Mouse (Mus musculus) intestine, embryonic 14.5 days (tissue): ENCODE measurements at regions not wholly inside any gene's neighbourhood (a gene's known extent, or its start where the extent isn't known, plus 50 kb on each side); places are given as distances from the start of the nearest gene placed in this dataset.

Experiments
- ATAC-seq: fragments of 200-750 bp; cut with Nextera tagmentation; replicated peaks from 2 replicates; pipeline ENCODE4 v1.8.0; 2017; ENCODE audit warnings: low read depth, moderate number of reproducible peaks, moderate TSS enrichment, moderate library complexity; ENCODE audit not compliant: low FRiP score, low TSS enrichment
- DNase-seq: peaks from one replicate; pipeline ENCODE4 v3.0.0-alpha.2; 2018; ENCODE audit warnings: low spot score
- H3K27ac ChIP-seq: fragments of 300-500 bp; sonication (generic); 2 replicates; pipeline ENCODE4 v1.5.1; 2014; ENCODE audit warnings: low read depth, mild to moderate bottlenecking, control low read depth
- H3K27me3 ChIP-seq: fragments of 300-500 bp; sonication (generic); replicated peaks from 2 replicates; pipeline ENCODE4 v1.6.1; 2014; ENCODE audit warnings: low read length, control low read depth; ENCODE audit not compliant: control insufficient read depth, insufficient read depth
- H3K36me3 ChIP-seq: fragments of 300-500 bp; sonication (generic); 2 replicates; pipeline ENCODE4 v1.6.1; 2014; ENCODE audit warnings: low read length, control low read depth; ENCODE audit not compliant: control insufficient read depth, insufficient read depth
- H3K4me1 ChIP-seq: fragments of 300-500 bp; sonication (generic); replicated peaks from 2 replicates; pipeline ENCODE4 v1.6.1; 2014; ENCODE audit warnings: low read length, control low read depth, mixed read lengths; ENCODE audit not compliant: control insufficient read depth, insufficient read depth
- H3K4me2 ChIP-seq: fragments of 300-500 bp; sonication (generic); 2 replicates; pipeline ENCODE4 v1.6.1; 2014; ENCODE audit warnings: low read length
- H3K4me3 ChIP-seq: fragments of 300-500 bp; sonication (generic); 2 replicates; pipeline ENCODE4 v1.5.1; 2014; ENCODE audit warnings: low read depth, low read length, control low read depth, mixed read lengths
- H3K9ac ChIP-seq: fragments of 300-500 bp; sonication (generic); 2 replicates; pipeline ENCODE4 v1.6.1; 2014; ENCODE audit warnings: mild to moderate bottlenecking, low read length
- H3K9me3 ChIP-seq: fragments of 300-500 bp; sonication (generic); 2 replicates; pipeline ENCODE4 v1.6.1; 2016; ENCODE audit warnings: low read length, control low read depth; ENCODE audit not compliant: control insufficient read depth
- WGBS: fragments of 180-500 bp; shearing (Covaris S2); extraction: QIAGEN DNeasy Blood & Tissue Kit; methylation state at CpG from one replicate; pipeline ENCODE4 v1.1.7; 2014; 5-methylcytosine and 5-hydroxymethylcytosine counted together

- WGBS, result 39% methylated on average over 7 of the region's 7 CpGs
- H3K27ac ChIP-seq, result no peak overlapping the region
- no peak overlapping the region for H3K9ac ChIP-seq
- H3K9me3 ChIP-seq, result no peaks in the 10 kb centered on the region
- H3K27me3 ChIP-seq, result no peaks in the 10 kb centered on the region
- ATAC-seq (peak; percentile 70; the same call in 1 of the 2 replicates), DNase-seq (no peak)
- H3K4me3 ChIP-seq, result no peak overlapping the region
- peaks cover 5% of the 10 kb centered on the region; the same call in 1 of the 2 replicates for H3K4me1 ChIP-seq
- no peaks in the 10 kb centered on the region for H3K36me3 ChIP-seq
- no peak overlapping the region for H3K4me2 ChIP-seq
Observed at GRCm38 (mm10) chr14:102216581-102217368, 487.0 kb downstream of the Lmo7 start.

DNA sequence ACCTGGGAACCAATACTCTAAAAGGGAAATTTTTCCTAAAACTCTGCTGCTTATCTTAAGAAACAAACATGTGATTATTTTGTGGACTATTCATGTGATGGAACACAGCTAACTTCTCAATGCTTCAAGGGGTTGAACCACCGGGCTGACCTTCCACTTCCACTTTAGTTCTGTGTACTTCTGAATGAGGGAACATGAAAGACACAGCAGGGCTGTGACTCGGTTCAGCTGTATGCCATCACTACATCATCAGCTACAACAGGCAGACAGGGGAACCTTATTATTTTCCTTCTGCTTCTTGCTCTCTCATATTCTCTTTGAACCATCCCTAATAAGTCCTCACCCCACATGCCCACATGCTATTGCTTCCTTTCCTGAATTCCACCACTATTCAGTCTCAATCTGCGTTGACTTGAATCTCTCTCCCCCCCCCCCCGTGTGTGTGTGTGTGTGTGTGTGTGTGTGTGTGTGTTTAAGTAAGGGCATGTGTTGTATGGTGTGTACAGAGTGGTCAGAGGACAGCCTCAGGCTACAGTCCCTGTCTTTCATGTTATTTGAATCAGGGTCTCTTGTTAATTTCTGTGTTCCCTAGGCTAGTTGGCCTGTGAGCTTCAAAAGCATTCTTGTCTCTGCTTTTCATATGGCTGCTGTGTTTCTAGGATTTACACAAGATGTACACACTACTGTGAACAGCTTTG is 485.7 kb downstream of the Lmo7 start:
- Histone ChIP-seq H3K9me3 (no peaks in the 10 kb centered on the region), H3K4me1 (peaks cover 5% of the 10 kb centered on the region; the same call in 1 of the 2 replicates), H3K9ac (no peak overlapping the region), H3K4me3 (no peak overlapping the region), H3K4me2 (no peak overlapping the region), H3K27ac (no peak overlapping the region), H3K36me3 (no peaks in the 10 kb centered on the region), H3K27me3 (no peaks in the 10 kb centered on the region)
- 60% methylated on average over 4 of the region's 4 CpGs for WGBS
- ATAC-seq (no peak), DNase-seq (no peak)

- ATAC-seq, result no peak
- 87% methylated on average over 2 of the region's 2 CpGs for WGBS
Observed at GRCm38 (mm10) chr14:102212079-102212478, 482.3 kb downstream of the Lmo7 start.

DNA sequence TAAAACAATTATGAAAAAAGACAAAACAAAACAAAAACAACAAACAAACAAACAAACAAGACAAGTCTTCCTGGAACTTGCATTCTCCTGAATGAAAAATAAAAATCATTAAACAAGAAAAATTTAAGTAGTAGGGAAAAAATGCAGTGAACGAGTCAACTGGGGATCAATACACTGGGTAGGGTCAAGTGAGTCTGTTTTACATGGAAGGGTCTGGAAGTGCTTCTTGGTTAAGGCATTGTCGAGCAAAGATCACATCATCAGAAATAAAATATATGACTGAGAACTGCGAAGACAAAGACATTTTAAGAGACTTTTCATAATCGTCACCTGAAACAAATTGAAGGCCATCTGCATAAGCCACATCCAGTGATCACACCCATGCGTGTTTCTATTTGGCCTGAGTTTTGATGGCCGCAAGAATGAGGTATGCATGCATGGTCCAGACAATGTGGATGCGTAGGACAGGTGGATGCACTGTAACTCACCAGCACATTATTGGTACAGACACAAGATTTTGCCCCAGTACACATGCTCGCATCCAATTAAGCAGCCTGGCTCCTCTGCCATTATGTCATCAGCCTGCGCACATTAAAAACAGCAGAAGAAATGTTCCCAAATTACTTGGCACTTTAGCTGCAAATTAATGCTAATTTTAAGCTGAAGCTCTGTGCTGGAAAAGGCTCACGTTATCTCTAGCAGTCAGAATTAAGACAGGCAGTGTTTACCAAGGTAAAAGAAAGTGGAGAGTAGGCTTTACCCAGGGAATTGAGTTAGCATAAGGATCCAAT is 475.3 kb downstream of the Lmo7 start:
- 90% methylated on average over 10 of the region's 10 CpGs for WGBS
- DNase-seq (no peak), ATAC-seq (no peak)
- Histone ChIP-seq H3K4me1 (no peaks in the 10 kb centered on the region), H3K27me3 (no peaks in the 10 kb centered on the region), H3K9me3 (no peaks in the 10 kb centered on the region), H3K36me3 (no peaks in the 10 kb centered on the region), H3K4me3 (no peak overlapping the region), H3K9ac (no peak overlapping the region), H3K4me2 (no peak overlapping the region), H3K27ac (no peak overlapping the region)

More at GRCm38 (mm10) chr14:102212079-102212478, 482.3 kb downstream of the Lmo7 start:
- no peaks in the 10 kb centered on the region for H3K9me3 ChIP-seq
- H3K27me3 ChIP-seq, result no peaks in the 10 kb centered on the region
- no peak overlapping the region for H3K4me3 ChIP-seq
- no peak overlapping the region for H3K9ac ChIP-seq
- no peaks in the 10 kb centered on the region for H3K36me3 ChIP-seq
- peaks cover 5% of the 10 kb centered on the region; the same call in 1 of the 2 replicates for H3K4me1 ChIP-seq
- H3K27ac ChIP-seq, result no peak overlapping the region
- DNase-seq, result no peak
- H3K4me2 ChIP-seq, result no peak overlapping the region

DNA sequence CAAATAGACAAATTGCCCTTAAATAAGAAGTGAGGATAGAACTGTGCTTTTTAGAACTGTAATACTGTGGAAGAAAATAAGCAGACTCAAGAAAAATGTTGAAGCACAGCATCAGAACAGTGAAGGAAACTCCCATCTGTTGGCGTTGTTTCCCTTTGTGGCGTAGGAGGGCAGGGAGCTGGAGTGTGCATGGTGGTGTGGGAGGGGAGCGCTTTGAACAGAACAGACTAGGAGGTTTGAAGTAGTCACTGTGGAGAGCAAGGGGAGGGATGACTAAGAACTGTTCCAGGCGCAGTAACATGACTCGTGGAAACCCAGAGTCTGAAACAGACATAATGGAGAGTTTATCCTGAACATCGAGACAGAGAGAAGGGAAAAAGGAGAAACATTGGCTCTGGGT is 469.7 kb downstream of the Lmo7 start:
- no peak overlapping the region for H3K4me2 ChIP-seq
- H3K36me3 ChIP-seq, result no peaks in the 10 kb centered on the region
- H3K9me3 ChIP-seq, result no peaks in the 10 kb centered on the region
- H3K27ac ChIP-seq, result no peak overlapping the region
- H3K9ac ChIP-seq, result no peak overlapping the region
- DNase-seq (no peak), ATAC-seq (no peak)
- H3K4me1 ChIP-seq, result no peaks in the 10 kb centered on the region
- 86% methylated on average over 6 of the region's 6 CpGs for WGBS
- H3K4me3 ChIP-seq, result no peak overlapping the region
- H3K27me3 ChIP-seq, result no peaks in the 10 kb centered on the region

DNA sequence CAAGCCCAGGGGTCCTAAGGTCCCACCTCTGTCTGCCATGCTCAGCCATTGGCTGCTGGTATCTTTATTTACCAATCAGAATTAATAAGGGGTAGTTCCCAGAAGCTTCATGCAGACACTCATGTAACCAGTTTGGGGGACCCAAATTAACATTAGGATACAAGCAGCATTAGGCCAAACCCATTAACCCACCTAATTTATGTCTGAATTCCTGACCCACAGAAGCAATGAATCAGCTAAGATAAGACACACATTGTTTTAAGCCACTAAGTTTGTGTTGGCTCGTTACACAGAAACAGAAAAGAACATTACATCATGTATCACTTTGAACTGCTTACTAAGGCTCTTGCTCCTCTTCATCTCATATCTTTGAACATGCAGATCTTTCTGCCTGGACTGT is 461.0 kb downstream of the Lmo7 start:
- Histone ChIP-seq H3K4me3 (no peak overlapping the region), H3K4me2 (no peak overlapping the region), H3K36me3 (no peaks in the 10 kb centered on the region), H3K27ac (no peak overlapping the region), H3K9ac (no peak overlapping the region), H3K9me3 (no peaks in the 10 kb centered on the region), H3K27me3 (no peaks in the 10 kb centered on the region), H3K4me1 (no peaks in the 10 kb centered on the region)
- 47% methylated on average over 1 of the region's 1 CpGs for WGBS
- no peak for ATAC-seq
- DNase-seq, result no peak

DNA sequence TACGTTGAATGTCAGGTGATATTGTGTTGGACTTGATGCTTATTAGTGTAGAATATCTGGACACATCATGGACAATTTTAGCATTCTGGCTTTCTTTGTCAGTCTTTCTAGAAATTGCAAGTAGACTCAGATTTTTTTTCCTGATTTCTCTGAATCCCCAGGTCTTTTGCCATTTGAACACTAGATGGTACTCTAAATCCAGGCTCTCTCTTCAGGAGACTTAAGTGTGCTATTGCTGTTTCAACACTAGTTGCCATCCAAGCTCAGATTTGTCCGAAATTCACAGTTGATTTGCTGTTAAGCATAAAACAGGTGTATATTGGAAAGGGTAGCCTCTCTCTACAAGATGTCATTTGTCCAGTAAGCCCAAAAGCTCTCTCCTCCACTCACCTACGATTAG is 451.5 kb downstream of the Lmo7 start:
- WGBS, result 80% methylated on average over 3 of the region's 3 CpGs
- no peak for DNase-seq

GRCm38 (mm10) chr14:102171775-102172174 is 442.0 kb downstream of the Lmo7 start:
- no peak for ATAC-seq
- no peaks in the 10 kb centered on the region for H3K36me3 ChIP-seq
- no peaks in the 10 kb centered on the region for H3K27me3 ChIP-seq
- 86% methylated on average over 2 of the region's 2 CpGs for WGBS
- no peak for DNase-seq
- H3K4me3 ChIP-seq, result no peak overlapping the region
- no peak overlapping the region for H3K4me2 ChIP-seq
- H3K9ac ChIP-seq, result no peak overlapping the region
- H3K9me3 ChIP-seq, result no peaks in the 10 kb centered on the region
- H3K27ac ChIP-seq, result no peak overlapping the region
- no peaks in the 10 kb centered on the region for H3K4me1 ChIP-seq

More for the DNA sequence above, 451.5 kb downstream of the Lmo7 start:
- H3K4me2 ChIP-seq, result no peak overlapping the region
- H3K4me1 ChIP-seq, result no peaks in the 10 kb centered on the region
- no peak overlapping the region for H3K9ac ChIP-seq
- no peaks in the 10 kb centered on the region for H3K9me3 ChIP-seq
- ATAC-seq, result no peak
- no peak overlapping the region for H3K4me3 ChIP-seq
- no peaks in the 10 kb centered on the region for H3K27me3 ChIP-seq
- H3K36me3 ChIP-seq, result no peaks in the 10 kb centered on the region
- H3K27ac ChIP-seq, result no peak overlapping the region
